Mouse (Mus musculus) kidney, postnatal 0 days (tissue): ENCODE measurements around the gene Klhl35. TPM values are rescaled to one million over a fixed set of nuclear protein-coding genes. Genes with fewer than 3 reads are reported as not detected.

ENCODE experiments used
- ATAC-seq: fragments of 200-750 bp; cut with Nextera tagmentation; replicated peaks from 2 replicates; pipeline ENCODE4 v1.8.0; 2017; ENCODE audit warnings: low read depth, moderate number of reproducible peaks, moderate TSS enrichment, moderate library complexity; ENCODE audit not compliant: low FRiP score
- DNase-seq: peaks from one replicate; pipeline ENCODE4 v3.0.0-alpha.2; 2016; ENCODE audit warnings: low spot score
- H3K27ac ChIP-seq: fragments of 300-500 bp; sonication (generic); 2 replicates; pipeline ENCODE4 v1.5.1; 2014; ENCODE audit warnings: mild to moderate bottlenecking
- H3K27me3 ChIP-seq: fragments of 300-500 bp; sonication (generic); 2 replicates; pipeline ENCODE4 v1.6.1; 2014; ENCODE audit warnings: low read length, mixed read lengths; ENCODE audit not compliant: insufficient read depth
- H3K36me3 ChIP-seq: fragments of 300-500 bp; sonication (generic); 2 replicates; pipeline ENCODE4 v1.6.1; 2014; ENCODE audit warnings: low read length, mixed read lengths; ENCODE audit not compliant: insufficient read depth
- H3K4me1 ChIP-seq: fragments of 300-500 bp; sonication (generic); replicated peaks from 2 replicates; pipeline ENCODE4 v1.6.1; 2014; ENCODE audit warnings: antibody characterized with exemption, low read length, mixed read lengths; ENCODE audit not compliant: insufficient read depth
- H3K4me2 ChIP-seq: fragments of 300-500 bp; sonication (generic); 2 replicates; pipeline ENCODE4 v1.6.1; 2014; ENCODE audit warnings: mild to moderate bottlenecking, low read length, moderate library complexity, mixed read lengths
- H3K4me3 ChIP-seq: fragments of 300-500 bp; sonication (generic); replicated peaks from 2 replicates; pipeline ENCODE4 v1.5.1; 2014; ENCODE audit warnings: low read depth, low read length
- H3K9ac ChIP-seq: fragments of 300-500 bp; sonication (generic); 2 replicates; pipeline ENCODE4 v1.6.1; 2014; ENCODE audit warnings: low read depth, low read length
- H3K9me3 ChIP-seq: fragments of 300-500 bp; sonication (generic); replicated peaks from 2 replicates; pipeline ENCODE4 v1.6.1; 2016; ENCODE audit warnings: low read length, inconsistent platforms, mixed read lengths
- CTCF ChIP-seq: IDR thresholded peaks from 2 replicates; pipeline ENCODE4 v1.5.1; 2016; ENCODE audit warnings: antibody characterized with exemption, low read depth, mild to moderate bottlenecking, moderate library complexity
- WGBS: fragments of 180-500 bp; shearing (Covaris S2); extraction: QIAGEN DNeasy Blood & Tissue Kit; methylation state at CpG from one replicate; pipeline ENCODE4 v1.1.7; 2014; 5-methylcytosine and 5-hydroxymethylcytosine counted together
- polyA plus RNA-seq: library from polyadenylated mRNA; unstranded; fragments of >200 nt; fragmentation: Nextera tagmentation; extraction: Ambion mirVana; gene quantifications from 2 replicates; pipeline ENCODE4 v1.2.1, GENCODE M21; 2015

Gene Klhl35
- 0.97 and 1.3 TPM in 2 replicates for polyA plus RNA-seq

DNA sequence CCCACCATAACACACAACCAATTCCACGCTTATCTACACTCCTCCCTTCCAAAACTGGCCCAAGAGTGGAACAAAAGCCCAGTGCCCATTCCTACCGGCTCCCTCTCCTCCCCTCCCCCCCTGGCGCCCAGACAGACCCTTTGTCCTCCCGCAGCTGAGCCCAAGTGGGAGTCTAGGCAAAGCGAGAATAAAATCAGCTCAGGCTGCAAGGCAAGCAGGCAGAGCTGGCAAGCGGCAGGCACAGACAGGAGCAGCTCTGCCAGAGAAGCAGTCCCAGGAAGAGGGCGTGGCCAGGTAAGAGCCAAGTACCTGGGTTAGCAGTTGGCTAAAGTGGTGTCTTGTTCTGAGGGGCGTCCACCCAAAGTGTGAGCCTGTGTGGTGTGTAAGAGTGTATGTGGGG lies at the start of gene Klhl35:
Gene Klhl35 (plus strand): TSS at position 194 of the 400 bp plus-strand sequence.
- H3K27ac ChIP-seq: no peak within 1 kb of the TSS
- no peak for TF ChIP-seq CTCF
- H3K4me2 ChIP-seq: no peak within 1 kb of the TSS
- H3K36me3 ChIP-seq: no peaks in the 10 kb centered on the region
- peak within 1 kb of the TSS; percentile 10; the same call in 1 of the 2 replicates for H3K9ac ChIP-seq
- H3K27me3 ChIP-seq: no peaks in the 10 kb centered on the region
- ATAC-seq (no peak), DNase-seq (no peak)
- no peak within 1 kb of the TSS for H3K4me3 ChIP-seq
- peaks cover 24% of the 10 kb centered on the region; the same call in 1 of the 2 replicates for H3K4me1 ChIP-seq
- 26% methylated on average over 8 of the region's 8 CpGs for WGBS
- H3K9me3 ChIP-seq: no peaks in the 10 kb centered on the region

DNA sequence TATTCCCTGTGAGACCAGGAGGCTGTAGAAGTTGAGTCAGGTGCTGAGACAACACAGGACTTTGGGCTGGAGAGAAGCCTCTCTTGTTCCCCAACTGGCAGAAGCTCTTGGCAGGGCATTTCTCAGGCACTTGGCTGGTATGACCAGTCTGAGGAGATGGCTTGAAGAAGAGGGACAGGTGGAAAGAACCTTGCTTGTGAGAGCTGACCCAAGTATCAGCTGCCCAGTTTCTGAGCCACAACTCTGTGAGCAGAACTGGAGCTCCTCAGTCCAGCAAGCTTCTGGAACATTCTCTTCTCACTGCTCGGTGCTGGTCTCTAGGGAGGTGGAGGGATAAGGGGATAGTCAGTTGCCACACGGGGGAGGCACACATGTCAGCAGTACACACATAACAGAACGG lies 46.5 kb upstream of the Klhl35 start:
- H3K9me3 ChIP-seq: no peaks in the 10 kb centered on the region
- no peak for ATAC-seq
- H3K4me2 ChIP-seq: no peak overlapping the region
- no peak overlapping the region for H3K27ac ChIP-seq
- no peak overlapping the region for H3K4me3 ChIP-seq
- WGBS: 50% methylated on average over 3 of the region's 3 CpGs
- H3K4me1 ChIP-seq: 0 out of 2 replicates have a peak, but pooled peaks cover 11% of the 10 kb centered on the region
- TF ChIP-seq CTCF: no peak
- no peak for DNase-seq
- no peaks in the 10 kb centered on the region for H3K36me3 ChIP-seq
- H3K9ac ChIP-seq: no peak overlapping the region
- no peaks in the 10 kb centered on the region for H3K27me3 ChIP-seq

DNA sequence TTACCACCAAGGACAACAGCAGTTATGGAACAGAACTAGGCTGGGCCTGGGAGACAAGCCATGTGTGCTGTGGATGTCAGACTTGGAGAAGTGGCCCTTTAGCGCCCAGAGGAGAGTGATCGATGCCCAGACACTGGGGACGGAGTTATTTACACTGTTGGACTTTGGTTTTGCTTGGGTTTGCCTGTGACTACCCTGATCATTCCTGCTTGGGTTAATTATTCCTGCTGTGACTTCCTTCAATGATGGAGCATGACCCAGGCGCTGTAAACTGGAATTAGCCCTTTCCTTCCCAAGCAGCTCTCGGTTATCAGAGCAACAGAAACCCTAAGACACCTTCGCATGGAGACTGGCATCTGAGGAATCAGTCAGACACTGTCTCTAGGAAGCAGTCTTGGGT lies 44.8 kb upstream of the Klhl35 start:
- 71% methylated on average over 6 of the region's 6 CpGs for WGBS
- ATAC-seq (0 out of 2 replicates have a peak, but pooled peaks have one; percentile 30), DNase-seq (no peak)
- no peaks in the 10 kb centered on the region for H3K27me3 ChIP-seq
- no peaks in the 10 kb centered on the region for H3K36me3 ChIP-seq
- no peak overlapping the region for H3K4me3 ChIP-seq
- 0 out of 2 replicates have a peak, but pooled peaks cover 11% of the 10 kb centered on the region for H3K4me1 ChIP-seq
- H3K9me3 ChIP-seq: no peaks in the 10 kb centered on the region
- no peak overlapping the region for H3K4me2 ChIP-seq
- H3K9ac ChIP-seq: no peak overlapping the region
- no peak for TF ChIP-seq CTCF
- peak overlapping the region; percentile 60; the same call in 1 of the 2 replicates for H3K27ac ChIP-seq

DNA sequence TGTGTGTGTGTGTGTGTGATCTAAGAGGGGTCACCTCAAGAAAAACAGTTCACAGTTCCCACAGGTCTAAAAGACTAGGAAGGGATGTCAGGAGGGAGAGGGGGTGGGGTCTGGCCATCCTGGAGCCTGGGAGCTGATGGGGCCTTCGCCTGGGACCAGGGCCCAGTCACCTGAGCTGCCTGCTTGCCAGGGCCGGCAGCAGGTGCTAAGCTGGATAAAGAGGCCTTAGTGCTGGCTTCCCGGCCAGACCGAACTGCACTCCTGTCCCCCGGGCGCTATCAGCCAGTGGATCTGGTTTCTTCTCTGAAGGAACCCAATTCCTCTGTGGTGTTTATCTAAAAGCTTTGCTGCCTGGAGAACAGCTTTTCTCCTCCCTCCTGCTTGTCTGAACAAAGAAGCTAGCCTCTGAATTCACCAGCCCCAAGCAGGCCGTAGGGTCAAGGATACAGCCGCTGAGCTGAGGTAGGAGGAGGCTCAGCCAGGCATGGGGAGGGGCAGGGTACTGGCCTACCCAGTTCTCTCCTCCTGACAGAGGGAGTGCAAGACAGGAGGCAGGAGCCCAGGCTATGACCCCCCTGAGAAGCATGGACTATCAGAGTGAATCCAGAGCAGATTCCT lies 41.2 kb upstream of the Klhl35 start:
- DNase-seq (peak; percentile 79), ATAC-seq (peak; percentile 73)
- 0 out of 2 replicates have a peak, but pooled peaks cover 11% of the 10 kb centered on the region for H3K4me1 ChIP-seq
- no peak overlapping the region for H3K4me2 ChIP-seq
- H3K27ac ChIP-seq: peak overlapping the region; percentile 40
- H3K9me3 ChIP-seq: no peaks in the 10 kb centered on the region
- H3K9ac ChIP-seq: no peak overlapping the region
- no peak overlapping the region for H3K4me3 ChIP-seq
- H3K36me3 ChIP-seq: no peaks in the 10 kb centered on the region
- TF ChIP-seq CTCF: no peak
- WGBS: 39% methylated on average over 8 of the region's 8 CpGs
- no peaks in the 10 kb centered on the region for H3K27me3 ChIP-seq

DNA sequence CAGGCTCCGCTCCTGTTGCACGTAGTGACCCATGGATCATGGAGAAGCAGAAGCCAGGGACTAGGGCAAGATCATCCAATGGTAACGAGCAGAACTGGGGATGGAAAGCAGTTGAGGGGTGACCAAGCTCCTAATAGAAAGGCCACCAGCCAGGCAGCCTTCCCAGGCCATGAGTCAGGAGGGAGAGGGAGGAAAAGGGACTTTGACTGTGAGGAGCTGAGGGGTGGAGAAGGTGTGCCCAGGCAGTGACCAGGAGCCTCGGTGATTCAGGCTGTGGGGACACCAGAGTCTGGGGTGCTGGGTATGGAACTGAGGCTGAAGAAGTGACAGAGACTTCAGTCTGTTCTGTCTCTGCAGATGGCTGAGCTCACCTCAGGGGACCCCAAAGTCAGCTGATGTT lies 40.1 kb upstream of the Klhl35 start:
- ATAC-seq (no peak), DNase-seq (no peak)
- H3K4me3 ChIP-seq: no peak overlapping the region
- no peak overlapping the region for H3K27ac ChIP-seq
- H3K36me3 ChIP-seq: no peaks in the 10 kb centered on the region
- H3K27me3 ChIP-seq: no peaks in the 10 kb centered on the region
- H3K9me3 ChIP-seq: no peaks in the 10 kb centered on the region
- H3K9ac ChIP-seq: no peak overlapping the region
- 79% methylated on average over 4 of the region's 4 CpGs for WGBS
- 0 out of 2 replicates have a peak, but pooled peaks cover 5% of the 10 kb centered on the region for H3K4me1 ChIP-seq
- H3K4me2 ChIP-seq: no peak overlapping the region
- TF ChIP-seq CTCF: no peak

DNA sequence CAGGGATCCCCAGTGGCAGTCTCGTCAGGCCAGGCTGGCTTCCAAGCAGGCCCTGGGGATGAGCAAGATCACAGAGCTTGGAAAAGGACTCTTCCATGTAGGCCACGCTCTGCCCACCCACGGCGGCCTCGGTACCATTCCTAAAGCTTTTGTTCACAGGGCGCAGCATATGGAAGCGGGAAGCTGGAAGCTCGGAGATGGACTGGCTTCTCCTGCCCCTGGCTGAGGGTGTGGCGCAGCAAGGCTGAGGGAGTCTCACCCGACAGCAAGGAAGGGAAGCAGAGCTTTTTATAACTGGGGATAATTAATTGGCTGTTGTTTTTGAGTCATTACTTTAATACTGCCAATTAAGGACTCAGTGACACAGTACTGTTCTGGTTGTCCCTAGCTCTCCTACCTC lies 38.8 kb upstream of the Klhl35 start:
- Histone ChIP-seq H3K4me3 (no peak overlapping the region), H3K27ac (no peak overlapping the region), H3K36me3 (no peaks in the 10 kb centered on the region), H3K4me1 (no peaks in the 10 kb centered on the region), H3K4me2 (no peak overlapping the region), H3K9ac (no peak overlapping the region), H3K9me3 (no peaks in the 10 kb centered on the region), H3K27me3 (no peaks in the 10 kb centered on the region)
- ATAC-seq: no peak
- no peak for TF ChIP-seq CTCF
- no peak for DNase-seq
- WGBS: 72% methylated on average over 10 of the region's 10 CpGs
